Mouse (Mus musculus): Measurements from ENCODE around the gene Tmem117. TPM values are rescaled to one million over a fixed set of nuclear protein-coding genes. Genes with fewer than 3 reads are reported as not detected.

Gene Tmem117
- total RNA-seq, 2 experiments from 2014 or later, result 5.3 to 7.8 TPM

- no peak for DNase-seq
Measured at GRCm38 (mm10) chr15:94648430-94648829, 19.4 kb downstream of the Tmem117 start.

- peak; percentile 26 for DNase-seq
Measured at GRCm38 (mm10) chr15:94649071-94649765, 20.2 kb downstream of the Tmem117 start.

- DNase-seq, result no peak
Measured at GRCm38 (mm10) chr15:94649766-94650120, 20.7 kb downstream of the Tmem117 start.

GRCm38 (mm10) chr15:94651350-94651749 lies 22.3 kb downstream of the Tmem117 start:
- no peak for DNase-seq

GRCm38 (mm10) chr15:94651969-94652842 lies 23.2 kb downstream of the Tmem117 start:
- DNase-seq, result no peak

- no peak for DNase-seq
Measured at GRCm38 (mm10) chr15:94652843-94653206, 23.8 kb downstream of the Tmem117 start.

GRCm38 (mm10) chr15:94655811-94656323 lies 26.8 kb downstream of the Tmem117 start:
- DNase-seq, result no peak

GRCm38 (mm10) chr15:94657882-94658281 lies 28.9 kb downstream of the Tmem117 start:
- DNase-seq, result no peak

GRCm38 (mm10) chr15:94658392-94659111 lies 29.5 kb downstream of the Tmem117 start:
- no peak for DNase-seq

- no peak for DNase-seq
Measured at GRCm38 (mm10) chr15:94659112-94659437, 30.0 kb downstream of the Tmem117 start.

- no peak for DNase-seq
Measured at GRCm38 (mm10) chr15:94660913-94661312, 31.9 kb downstream of the Tmem117 start.

GRCm38 (mm10) chr15:94661398-94661797 lies 32.4 kb downstream of the Tmem117 start:
- DNase-seq, result peak; percentile 26

GRCm38 (mm10) chr15:94664612-94665011 lies 35.6 kb downstream of the Tmem117 start:
- DNase-seq, result no peak

- DNase-seq, result no peak
Measured at GRCm38 (mm10) chr15:94681135-94681534, 52.1 kb downstream of the Tmem117 start.

GRCm38 (mm10) chr15:94684269-94684668 lies 55.2 kb downstream of the Tmem117 start:
- DNase-seq, result no peak

- DNase-seq, result no peak
Measured at GRCm38 (mm10) chr15:94687176-94687575, 58.1 kb downstream of the Tmem117 start.

GRCm38 (mm10) chr15:94687629-94688028 lies 58.6 kb downstream of the Tmem117 start:
- DNase-seq, result no peak

GRCm38 (mm10) chr15:94689195-94689883 lies 60.3 kb downstream of the Tmem117 start:
- no peak for DNase-seq

- DNase-seq, result no peak
Measured at GRCm38 (mm10) chr15:94689884-94690231, 60.8 kb downstream of the Tmem117 start.

- peak; percentile 67 for DNase-seq
Measured at GRCm38 (mm10) chr15:94722759-94723158, 93.7 kb downstream of the Tmem117 start.

GRCm38 (mm10) chr15:94732104-94732503 lies 103.1 kb downstream of the Tmem117 start:
- no peak for DNase-seq

GRCm38 (mm10) chr15:94769227-94769626 lies 140.2 kb downstream of the Tmem117 start:
- DNase-seq, result peak; percentile 3
